15 mouse cellular contexts compared by ENCODE assay signal in the genomic region with DNA sequence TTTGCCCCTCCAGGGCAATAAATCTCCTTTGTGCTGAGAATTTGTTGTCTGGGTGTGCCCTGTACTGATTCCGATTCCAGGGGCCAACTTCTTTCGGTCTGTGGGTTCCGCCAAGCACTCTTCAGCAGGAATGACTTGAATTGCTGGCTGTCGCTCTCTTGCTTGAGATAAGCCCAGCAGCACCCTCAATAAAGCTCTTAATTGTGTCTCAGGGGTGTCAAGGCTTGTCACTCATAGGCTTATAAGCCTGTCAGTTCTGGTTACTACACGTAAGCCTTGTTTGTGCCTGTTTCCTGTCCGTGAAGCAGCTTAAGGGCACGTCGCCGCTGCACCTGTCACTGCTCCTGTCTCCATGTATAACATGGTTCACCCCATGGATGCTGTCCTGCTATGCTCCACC. TPM values are rescaled to one million over a fixed set of nuclear protein-coding genes. Genes with fewer than 3 reads are reported as not detected.
DNase-seq lines count a peak whose midpoint lies in the region; ATAC-seq and TF ChIP-seq lines count a peak whose summit lies in the region.
"Had no signal": no experiment of that assay in that cellular context is flagged by ENCODE, and none has a peak within 500 bp of the region (broad histone marks: within the 10 kb centered on the region; RNA-seq: fewer than 3 reads in every experiment).

No protein-coding gene starts in this region.

- 40% methylated on average over 9 of the region's 9 CpGs for WGBS in heart, embryonic 10.5 days
- WGBS in midbrain, embryonic 15.5 days: 30% methylated on average over 9 of the region's 9 CpGs

- peak overlapping the region; percentile 31; the same call in 1 of the 2 replicates for H3K4me3 ChIP-seq in heart, embryonic 10.5 days
- H3K4me3 ChIP-seq in left cerebral cortex, adult 2 months: no peak overlapping the region
- no peak overlapping the region for H3K4me3 ChIP-seq in midbrain, embryonic 15.5 days
- H3K4me3 ChIP-seq: embryonic facial prominence, embryonic 12.5 days; limb, embryonic 15.5 days had no signal

- H3K27me3 ChIP-seq in heart, embryonic 10.5 days (ENCODE audit: insufficient read depth, poor library complexity, severe bottlenecking): no peaks in the 10 kb centered on the region
- no peaks in the 10 kb centered on the region for H3K27me3 ChIP-seq in midbrain, embryonic 15.5 days (replicated peaks)
- H3K27me3 ChIP-seq: limb, embryonic 15.5 days; Patski had no signal

- H3K27ac ChIP-seq in heart, embryonic 10.5 days: peak overlapping the region; percentile 78
- peak overlapping the region; percentile 64 for H3K27ac ChIP-seq in left cerebral cortex, adult 2 months
- H3K27ac ChIP-seq in midbrain, embryonic 15.5 days: 0 out of 2 replicates have a peak overlapping the region, but pooled peaks have one; percentile 36
- H3K27ac ChIP-seq: embryonic facial prominence, embryonic 12.5 days; limb, embryonic 15.5 days had no signal

- intact Hi-C loops in heart, postnatal 14 days (cut with DNase I): no loop called here
- intact Hi-C loops in left cerebral cortex, adult 2 months (cut with DNase I): no loop called here

- TF ChIP-seq POLR2A in brain, embryonic 14.5 days (IDR thresholded peaks at IDR 0.05; ENCODE audit: borderline replicate concordance, extremely low read depth, insufficient read depth, insufficient read length, poor library complexity, severe bottlenecking): no peak

- no peaks in the 10 kb centered on the region for H3K9me3 ChIP-seq in heart, embryonic 10.5 days
- no peaks in the 10 kb centered on the region for H3K9me3 ChIP-seq in midbrain, embryonic 15.5 days
- H3K9me3 ChIP-seq: embryonic facial prominence, embryonic 12.5 days; limb, embryonic 15.5 days had no signal

- peak overlapping the region; percentile 30 for H3K4me2 ChIP-seq in midbrain, embryonic 15.5 days
- H3K4me2 ChIP-seq: embryonic facial prominence, embryonic 12.5 days; limb, embryonic 15.5 days had no signal

- no peak for TF ChIP-seq CTCF in left cerebral cortex, adult 2 months (IDR thresholded peaks at IDR 0.05)
- TF ChIP-seq CTCF in brain, embryonic 14.5 days (IDR thresholded peaks at IDR 0.05; ENCODE audit: borderline replicate concordance, extremely low read depth, insufficient read depth, insufficient read length): no peak

- no peak overlapping the region for H3K9ac ChIP-seq in midbrain, embryonic 15.5 days
- H3K9ac ChIP-seq: embryonic facial prominence, embryonic 12.5 days; limb, embryonic 15.5 days had no signal

- peak; percentile 80 for ATAC-seq in midbrain, embryonic 15.5 days (replicated peaks)
- ATAC-seq: hindbrain, embryonic 16.5 days; Patski had no signal

- H3K36me3 ChIP-seq in heart, embryonic 10.5 days: no peaks in the 10 kb centered on the region
- no peaks in the 10 kb centered on the region for H3K36me3 ChIP-seq in midbrain, embryonic 15.5 days (replicated peaks)
- H3K36me3 ChIP-seq: embryonic facial prominence, embryonic 12.5 days; limb, embryonic 15.5 days had no signal

- DNase-seq in heart, embryonic 10.5 days (ENCODE audit: low spot score): peak; percentile 54
- DNase-seq in heart, postnatal 14 days: no peak
- DNase-seq in left cerebral cortex, adult 2 months (ENCODE audit: extremely low spot score in 1 of 2, low spot score in 2 of 2): no peak
- DNase-seq in left cerebral cortex, adult 11 months (ENCODE audit: low spot score): no peak
- DNase-seq in brain, embryonic 14.5 days (ENCODE audit: low read depth): peak; percentile 54
- no peak for DNase-seq in adrenal gland, postnatal 4 days (ENCODE audit: low spot score in 2 of 2)
- DNase-seq in urinary bladder, postnatal 36 days (ENCODE audit: low spot score in 2 of 2): no peak
- DNase-seq: cerebellum, adult 9-10 months; layer of hippocampus, adult 9-11 months had no signal

- H3K4me1 ChIP-seq in heart, embryonic 10.5 days: peaks cover 12% of the 10 kb centered on the region
- H3K4me1 ChIP-seq in midbrain, embryonic 15.5 days: peaks cover 7% of the 10 kb centered on the region; the same call in 1 of the 2 replicates
- H3K4me1 ChIP-seq: embryonic facial prominence, embryonic 12.5 days had no signal

RNA-seq across cellular contexts. Expression of gene Fam198b, which starts 5.1 kb away (rescaled TPM):
- 30.6 and 44.7 TPM in 2 replicates for polyA plus RNA-seq in heart, embryonic 10.5 days (2016; fragmentation: Nextera tagmentation; extraction: Ambion mirVana)
- total RNA-seq in heart, postnatal 14 days (2021): 10 to 100 TPM; 28.8 to 42.7 TPM
- 1 to 10 TPM; 7.3 to 8.5 TPM for total RNA-seq in left cerebral cortex, adult 2 months (2021)
- polyA plus RNA-seq in brain, embryonic 14.5 days (2012; rRNA removed): 1.3 and 2.6 TPM in 2 replicates
- polyA plus RNA-seq in midbrain, embryonic 15.5 days (2015; fragmentation: Nextera tagmentation; extraction: Ambion mirVana): 1.3 and 1.6 TPM in 2 replicates
- 10 to 100 TPM; 24.8 TPM for total RNA-seq in adrenal gland, postnatal 4 days (2021)
- total RNA-seq: monocyte, adult 5-6 weeks had no signal

RNA-seq across cellular contexts. Expression of gene Tmem144, which starts 26.7 kb away (rescaled TPM):
- polyA plus RNA-seq in heart, embryonic 10.5 days (2016; fragmentation: Nextera tagmentation; extraction: Ambion mirVana): 7.9 and 11.4 TPM in 2 replicates
- 1 to 10 TPM; 6.3 to 7.9 TPM for total RNA-seq in heart, postnatal 14 days (2021)
- 10 to 100 TPM; 10.5 to 12.0 TPM for total RNA-seq in left cerebral cortex, adult 2 months (2021)
- 0.44 and 0.60 TPM in 2 replicates for polyA plus RNA-seq in brain, embryonic 14.5 days (2012; rRNA removed)
- 0.87 and 0.96 TPM in 2 replicates for polyA plus RNA-seq in midbrain, embryonic 15.5 days (2015; fragmentation: Nextera tagmentation; extraction: Ambion mirVana)
- 10 to 100 TPM; 11.3 to 13.4 TPM for total RNA-seq in adrenal gland, postnatal 4 days (2021)
- total RNA-seq: monocyte, adult 5-6 weeks had no signal

Comparison
In these comparisons a context has a peak if more than half of its experiments do, and no peak if none do; other contexts are left out.
1. DNase-seq: peak in heart, embryonic 10.5 days (single experiment) and brain, embryonic 14.5 days (single experiment); none in heart, postnatal 14 days (0 of 2), left cerebral cortex, adult 2 months (0 of 2), left cerebral cortex, adult 11 months (single experiment), adrenal gland, postnatal 4 days (0 of 2) and urinary bladder, postnatal 36 days (0 of 2).
2. Peak in every context shown above with its lines, with median percentiles within 50 percentile points of each other: H3K27ac ChIP-seq.